Mouse (Mus musculus) forebrain, embryonic 16.5 days (tissue): ENCODE data around the gene Megf6. TPM values are rescaled to one million over a fixed set of nuclear protein-coding genes. Genes with fewer than 3 reads are reported as not detected.

ENCODE experiments used
- ATAC-seq: fragments of 200-750 bp; cut with Nextera tagmentation; 2 replicates; pipeline ENCODE4 v1.8.0; 2017; ENCODE audit warnings: mild to moderate bottlenecking, moderate library complexity
- H3K27ac ChIP-seq: fragments of 300-500 bp; sonication (generic); 2 replicates; pipeline ENCODE4 v1.5.1; 2014; ENCODE audit warnings: low read length, control low read depth
- H3K27me3 ChIP-seq: fragments of 300-500 bp; sonication (generic); replicated peaks from 2 replicates; pipeline ENCODE4 v1.6.1; 2014; ENCODE audit warnings: low read length; ENCODE audit not compliant: control insufficient read depth, insufficient read depth
- H3K36me3 ChIP-seq: fragments of 300-500 bp; sonication (generic); 2 replicates; pipeline ENCODE4 v1.6.1; 2014; ENCODE audit not compliant: control insufficient read depth, insufficient read depth
- H3K4me1 ChIP-seq: fragments of 300-500 bp; sonication (generic); replicated peaks from 2 replicates; pipeline ENCODE4 v1.6.1; 2014; ENCODE audit warnings: low read length; ENCODE audit not compliant: control insufficient read depth, insufficient read depth
- H3K4me2 ChIP-seq: fragments of 300-500 bp; sonication (generic); 2 replicates; pipeline ENCODE4 v1.6.1; 2014; ENCODE audit warnings: mild to moderate bottlenecking, low read length, control low read depth
- H3K4me3 ChIP-seq: fragments of 300-500 bp; sonication (generic); replicated peaks from 2 replicates; pipeline ENCODE4 v1.5.1; 2014; ENCODE audit warnings: mild to moderate bottlenecking, low read length, control low read depth
- H3K9ac ChIP-seq: fragments of 300-500 bp; sonication (generic); replicated peaks from 2 replicates; pipeline ENCODE4 v1.6.1; 2014; ENCODE audit warnings: low read depth, low read length, control low read depth
- H3K9me3 ChIP-seq: fragments of 300-500 bp; sonication (generic); 2 replicates; pipeline ENCODE4 v1.6.1; 2016; ENCODE audit warnings: low read length; ENCODE audit not compliant: control insufficient read depth
- WGBS: fragments of 180-500 bp; shearing (Covaris S2); extraction: QIAGEN DNeasy Blood & Tissue Kit; methylation state at CpG from one replicate; pipeline ENCODE4 v1.1.7; 2014; 5-methylcytosine and 5-hydroxymethylcytosine counted together
- polyA plus RNA-seq: library from polyadenylated mRNA; unstranded; fragments of >200 nt; fragmentation: Nextera tagmentation; extraction: Ambion mirVana; gene quantifications from 2 replicates; pipeline ENCODE4 v1.2.1, GENCODE M21; 2015

Gene Megf6
- polyA plus RNA-seq, 1 experiment from 2014 or later, result 10.0 TPM

DNA sequence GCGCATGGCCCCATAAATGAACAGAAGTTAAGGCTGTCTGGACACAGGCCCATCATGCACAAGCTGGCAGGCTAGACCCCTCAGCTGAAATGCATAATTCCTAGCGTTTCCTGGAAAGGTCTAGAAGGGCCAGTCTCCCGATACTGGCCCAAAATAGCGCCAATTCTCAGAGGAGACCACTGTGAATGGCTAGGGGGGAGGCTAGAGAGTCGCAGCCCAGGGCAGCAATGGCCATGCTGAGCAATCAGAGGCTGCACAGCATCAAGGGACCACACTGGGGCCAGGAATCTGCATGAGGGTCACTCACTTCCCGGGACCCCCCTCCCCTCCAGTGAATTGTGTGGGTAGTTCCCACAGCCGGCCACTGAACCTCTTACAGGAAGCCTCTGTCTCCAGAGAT, 113.1 kb downstream of the Megf6 start:
- Histone ChIP-seq H3K36me3 (no peaks in the 10 kb centered on the region), H3K27me3 (no peaks in the 10 kb centered on the region), H3K9ac (no peak overlapping the region), H3K4me2 (no peak overlapping the region), H3K9me3 (no peaks in the 10 kb centered on the region), H3K4me1 (no peaks in the 10 kb centered on the region), H3K4me3 (no peak overlapping the region), H3K27ac (no peak overlapping the region)
- WGBS, result 70% methylated on average over 7 of the region's 7 CpGs
- no peak for ATAC-seq

DNA sequence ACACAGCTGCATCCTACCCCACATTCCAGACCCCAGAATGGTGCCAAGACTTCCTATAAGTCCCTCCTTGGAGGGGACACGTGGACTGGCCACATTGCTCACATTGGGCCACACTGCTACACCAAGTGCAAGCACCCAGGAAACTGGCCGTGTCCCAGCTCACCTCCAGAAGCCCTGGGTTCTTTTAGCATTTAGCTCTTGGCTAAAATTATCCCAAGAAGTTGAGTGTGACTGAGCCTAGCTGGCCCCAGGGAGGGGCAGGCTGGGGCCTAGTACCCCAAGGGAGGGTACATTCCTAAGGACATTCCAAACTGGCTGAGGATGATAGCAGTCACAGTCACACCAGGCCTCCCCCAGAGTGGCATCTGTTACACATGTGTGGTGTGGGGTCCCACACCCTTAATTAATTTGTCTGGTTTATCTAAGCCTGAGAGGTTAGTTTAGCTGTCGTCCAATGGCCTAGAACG, 123.2 kb downstream of the Megf6 start:
- 79% methylated on average over 4 of the region's 4 CpGs for WGBS
- Histone ChIP-seq H3K9me3 (no peaks in the 10 kb centered on the region), H3K4me3 (no peak overlapping the region), H3K4me2 (no peak overlapping the region), H3K36me3 (no peaks in the 10 kb centered on the region), H3K4me1 (no peaks in the 10 kb centered on the region), H3K9ac (no peak overlapping the region), H3K27me3 (peaks cover 5% of the 10 kb centered on the region), H3K27ac (no peak overlapping the region)
- ATAC-seq, result no peak

DNA sequence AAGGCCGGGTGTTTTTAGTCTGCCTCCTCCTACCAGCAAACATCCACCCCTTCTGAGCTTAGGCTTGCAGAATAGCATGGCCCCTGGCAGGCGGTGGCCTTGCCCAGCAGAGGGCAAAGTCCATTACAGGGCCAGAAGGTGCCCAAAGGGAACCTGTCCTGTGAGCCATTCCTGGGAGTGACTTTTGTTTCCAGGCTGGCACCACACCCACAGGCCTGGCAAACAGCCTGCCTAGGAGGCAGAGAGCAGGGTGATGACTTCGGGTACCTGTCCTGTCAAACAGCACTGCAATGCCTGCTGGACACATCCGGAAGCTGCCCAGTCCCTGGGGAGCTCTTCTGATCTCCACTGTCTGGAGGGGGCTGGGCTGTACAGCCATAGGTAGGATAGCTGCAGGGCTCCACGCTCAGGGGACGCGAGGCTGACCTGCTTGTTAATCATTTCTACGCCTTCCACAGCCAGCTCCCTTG, 123.8 kb downstream of the Megf6 start:
- H3K36me3 ChIP-seq, result no peaks in the 10 kb centered on the region
- H3K9me3 ChIP-seq, result no peaks in the 10 kb centered on the region
- no peaks in the 10 kb centered on the region for H3K4me1 ChIP-seq
- no peak overlapping the region for H3K4me2 ChIP-seq
- H3K27ac ChIP-seq, result no peak overlapping the region
- 72% methylated on average over 8 of the region's 8 CpGs for WGBS
- no peak overlapping the region for H3K9ac ChIP-seq
- ATAC-seq, result no peak
- no peak overlapping the region for H3K4me3 ChIP-seq
- peaks cover 11% of the 10 kb centered on the region for H3K27me3 ChIP-seq

DNA sequence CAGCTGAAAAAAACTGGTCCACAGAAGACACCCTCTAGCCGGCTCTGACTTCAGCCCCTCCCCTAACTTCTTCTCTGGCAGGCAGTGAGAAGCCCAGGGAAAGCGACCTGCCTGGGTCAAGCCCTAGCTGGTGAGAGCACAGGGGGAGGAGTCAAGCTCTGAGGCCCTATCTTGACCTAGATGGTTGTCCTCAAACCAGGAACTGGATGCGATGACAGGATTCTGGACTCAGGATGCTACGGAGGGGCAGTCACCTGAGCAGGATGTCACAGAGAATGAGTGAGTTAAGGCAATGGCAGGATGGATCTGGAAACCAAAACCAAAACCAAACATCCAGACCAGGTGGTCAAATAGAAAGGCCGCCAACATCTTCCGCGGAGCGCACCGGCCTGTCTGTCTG, 127.2 kb downstream of the Megf6 start:
- no peak overlapping the region for H3K4me3 ChIP-seq
- no peak overlapping the region for H3K4me2 ChIP-seq
- H3K4me1 ChIP-seq, result peaks cover 7% of the 10 kb centered on the region
- no peak for ATAC-seq
- H3K9ac ChIP-seq, result no peak overlapping the region
- H3K27ac ChIP-seq, result no peak overlapping the region
- no peaks in the 10 kb centered on the region for H3K9me3 ChIP-seq
- H3K36me3 ChIP-seq, result no peaks in the 10 kb centered on the region
- 42% methylated on average over 9 of the region's 9 CpGs for WGBS
- peaks cover 32% of the 10 kb centered on the region for H3K27me3 ChIP-seq

DNA sequence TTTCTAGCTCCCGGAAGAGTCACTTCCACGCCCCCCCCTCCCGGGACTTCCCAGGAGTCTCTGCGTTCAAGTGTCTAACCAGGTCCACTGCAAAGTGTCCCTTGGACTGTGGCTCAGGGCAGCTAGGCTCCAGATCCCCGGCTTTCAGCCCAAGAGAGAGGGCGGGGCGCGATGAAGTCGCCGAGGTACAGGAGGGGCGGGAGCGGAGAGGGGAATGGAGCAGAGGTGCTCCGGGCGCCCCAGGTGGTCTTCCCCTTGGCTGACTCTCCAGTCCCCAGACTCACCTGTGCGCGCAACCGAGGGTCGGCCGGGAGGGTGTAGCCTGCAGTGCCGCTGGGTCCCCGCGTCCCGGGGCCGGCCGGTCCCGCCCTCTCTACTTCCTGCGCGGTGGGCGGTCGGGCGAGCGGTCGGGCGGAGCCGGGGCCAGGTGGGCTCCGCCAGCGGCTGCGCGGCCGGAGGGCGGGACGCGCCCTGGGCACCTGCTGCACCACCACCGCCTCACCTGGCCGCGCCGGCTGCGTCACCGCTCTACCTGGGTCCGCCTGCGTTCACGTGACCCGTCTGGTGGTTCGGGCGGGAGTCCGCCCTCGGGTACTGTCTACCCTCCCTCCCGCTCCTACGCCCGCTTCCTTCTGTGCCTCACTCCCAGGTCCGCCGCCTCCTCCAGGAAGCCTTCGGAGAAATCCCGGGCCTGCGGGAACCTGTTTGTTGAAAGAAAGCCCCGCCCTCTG, 129.2 kb downstream of the Megf6 start:
- H3K27me3 ChIP-seq, result peaks cover 32% of the 10 kb centered on the region
- WGBS, result 1% methylated on average over 58 of the region's 66 CpGs

DNA sequence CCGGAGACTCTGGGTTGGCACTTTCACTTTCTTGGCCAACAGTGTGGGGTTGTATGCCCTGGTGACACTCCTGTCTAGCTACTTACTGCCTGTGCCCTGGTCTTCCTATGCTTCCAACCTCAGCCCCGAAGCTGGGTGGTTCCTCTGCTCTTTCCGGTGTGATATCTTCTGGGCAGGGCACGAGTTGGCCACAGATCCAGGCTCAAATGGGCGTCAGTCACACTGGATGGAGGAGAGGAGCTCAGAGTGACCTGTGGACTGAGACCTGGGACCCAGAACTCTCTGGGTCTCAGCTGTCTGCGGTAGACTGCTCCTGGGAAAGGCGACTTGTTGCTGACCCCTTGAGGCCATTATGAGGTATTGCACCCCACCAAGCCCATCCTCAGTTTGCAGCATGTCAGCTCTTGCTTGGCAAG, 130.9 kb downstream of the Megf6 start, which contains the start of gene Arhgef16:
TSS of gene Arhgef16 (minus strand) at position 211 of the 416 bp plus-strand sequence.
- Histone ChIP-seq H3K9me3 (no peaks in the 10 kb centered on the region), H3K36me3 (no peaks in the 10 kb centered on the region), H3K4me1 (peaks cover 7% of the 10 kb centered on the region), H3K4me2 (no peak within 1 kb of the TSS), H3K9ac (no peak within 1 kb of the TSS), H3K4me3 (no peak within 1 kb of the TSS), H3K27ac (no peak within 1 kb of the TSS), H3K27me3 (peaks cover 32% of the 10 kb centered on the region)
- 30% methylated on average over 7 of the region's 7 CpGs for WGBS
- ATAC-seq, result no peak

More for the DNA sequence above, 129.2 kb downstream of the Megf6 start:
- Histone ChIP-seq H3K9ac (peak overlapping the region; percentile 20; the same call in 1 of the 2 replicates), H3K36me3 (no peaks in the 10 kb centered on the region), H3K27ac (no peak overlapping the region), H3K4me3 (peak overlapping the region; percentile 45), H3K9me3 (no peaks in the 10 kb centered on the region), H3K4me2 (peak overlapping the region; percentile 72), H3K4me1 (peaks cover 7% of the 10 kb centered on the region)
- no peak for ATAC-seq

DNA sequence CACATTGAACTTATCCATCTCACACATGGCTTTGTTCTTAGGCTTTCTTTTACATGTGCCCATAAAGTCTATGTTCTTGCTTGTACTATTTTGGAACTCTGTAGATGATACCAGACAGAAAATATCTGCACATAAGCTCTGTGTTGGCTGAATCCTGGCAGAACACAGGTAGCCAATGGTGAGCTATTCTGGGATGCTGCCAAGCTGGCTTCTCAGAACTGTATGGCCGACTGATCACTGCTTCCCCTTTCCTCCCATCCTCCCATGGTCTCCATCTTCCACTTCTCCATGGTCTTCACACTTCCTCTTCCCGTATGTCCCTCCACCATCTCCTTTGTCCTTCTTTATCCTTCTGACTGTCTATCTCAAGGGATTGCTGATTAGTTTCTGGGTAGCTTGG, 138.6 kb downstream of the Megf6 start:
- Histone ChIP-seq H3K36me3 (no peaks in the 10 kb centered on the region), H3K9me3 (no peaks in the 10 kb centered on the region), H3K27ac (no peak overlapping the region), H3K9ac (no peak overlapping the region), H3K4me2 (no peak overlapping the region), H3K4me3 (no peak overlapping the region), H3K4me1 (no peaks in the 10 kb centered on the region), H3K27me3 (no peaks in the 10 kb centered on the region)
- 81% methylated on average over 2 of the region's 2 CpGs for WGBS
- no peak for ATAC-seq

DNA sequence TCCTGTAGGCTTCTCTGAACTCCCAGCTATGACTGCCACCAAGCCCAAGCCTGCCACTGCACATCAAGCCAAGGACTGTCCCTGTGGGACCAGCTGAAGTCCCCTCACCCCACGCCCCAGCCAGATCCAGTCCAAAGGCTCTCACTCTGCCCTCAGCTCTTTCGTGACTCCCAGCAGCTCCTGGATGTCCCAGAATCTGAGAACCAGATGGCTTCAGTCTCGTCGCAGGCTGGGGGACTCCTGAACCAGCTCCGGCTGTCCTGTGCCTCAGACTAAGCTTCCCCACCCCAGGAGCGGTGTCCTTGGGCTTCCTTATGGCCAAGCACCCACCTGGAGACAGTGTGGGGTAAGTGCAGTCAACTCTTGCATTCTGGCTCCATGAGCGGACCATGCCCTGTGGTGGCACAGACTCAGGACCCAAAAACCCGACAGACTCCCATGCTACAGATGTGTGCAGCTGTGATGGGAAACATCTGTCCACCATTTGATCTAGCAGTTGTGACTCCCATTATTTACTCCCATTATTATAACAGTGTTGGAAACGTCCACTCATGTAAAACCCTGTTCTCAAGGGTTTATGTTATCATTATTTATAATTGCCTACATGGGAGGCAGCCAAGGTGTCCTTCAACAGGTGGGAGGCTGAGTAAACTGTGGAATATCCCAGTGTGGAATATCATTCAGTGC, 140.2 kb downstream of the Megf6 start:
- no peak overlapping the region for H3K27ac ChIP-seq
- H3K9me3 ChIP-seq, result no peaks in the 10 kb centered on the region
- no peak for ATAC-seq
- H3K4me1 ChIP-seq, result no peaks in the 10 kb centered on the region
- 86% methylated on average over 9 of the region's 9 CpGs for WGBS
- no peak overlapping the region for H3K4me2 ChIP-seq
- H3K9ac ChIP-seq, result no peak overlapping the region
- no peak overlapping the region for H3K4me3 ChIP-seq
- no peaks in the 10 kb centered on the region for H3K27me3 ChIP-seq
- no peaks in the 10 kb centered on the region for H3K36me3 ChIP-seq

DNA sequence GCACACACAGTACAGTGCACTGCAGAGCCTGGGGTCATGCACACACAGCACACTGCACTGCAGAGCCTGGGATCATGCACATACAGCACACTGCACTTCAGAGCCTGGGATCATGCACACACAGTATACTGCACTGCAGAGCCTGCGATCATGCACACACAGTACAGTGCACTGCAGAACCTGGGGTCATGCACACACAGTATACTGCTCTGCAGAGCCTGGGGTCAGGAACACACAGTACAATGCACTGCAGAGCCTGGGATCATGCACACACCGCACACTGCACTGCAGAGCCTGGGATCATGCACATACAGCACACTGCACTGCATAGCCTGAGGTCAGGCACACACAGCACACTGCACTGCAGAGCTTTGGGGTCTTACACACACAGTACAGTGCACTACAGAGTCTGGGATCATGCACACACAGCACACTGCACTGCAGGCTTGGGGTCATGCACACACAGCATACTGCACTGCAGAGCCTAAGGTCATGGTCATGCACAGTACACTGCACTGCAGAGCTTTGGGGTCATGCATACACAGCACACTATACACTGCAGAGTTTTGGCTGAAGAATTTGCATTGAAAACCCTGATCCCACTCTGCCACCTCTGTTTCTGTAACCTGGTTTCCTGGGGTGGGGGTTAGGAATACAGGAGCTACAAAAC, 141.7 kb downstream of the Megf6 start:
- Histone ChIP-seq H3K27ac (peak overlapping the region; percentile 23; the same call in 1 of the 2 replicates), H3K4me2 (no peak overlapping the region), H3K4me1 (no peaks in the 10 kb centered on the region), H3K4me3 (no peak overlapping the region), H3K9ac (no peak overlapping the region), H3K9me3 (no peaks in the 10 kb centered on the region), H3K36me3 (no peaks in the 10 kb centered on the region), H3K27me3 (no peaks in the 10 kb centered on the region)
- WGBS, result 87% methylated on average over 2 of the region's 2 CpGs
- 0 out of 2 replicates have a peak, but pooled peaks have one; percentile 24 for ATAC-seq
